Mouse (Mus musculus): ENCODE measurements around the gene Lin7c. TPM values are rescaled to one million over a fixed set of nuclear protein-coding genes. Genes with fewer than 3 reads are reported as not detected.
A peak's percentile ranks its signal among the peaks of the same experiment; 100 is the strongest.
"Not testable (repeated sequence)": the region's sequence is repeated elsewhere in the genome, so short reads cannot be mapped to it uniquely, and the experiment has no call there.

Lin7c gene
- polyA plus RNA-seq (2014; fragmentation: Nextera tagmentation; extraction: Ambion mirVana), result 40.7 and 54.2 TPM in 2 replicates

GRCm38 (mm10) chr2:109890597-109890996 is at the start of gene Lin7c:
Gene Lin7c, plus strand, starts transcription at chr2:109890853.
- 0% methylated on average over 42 of the region's 42 CpGs for WGBS (ENCODE audit: insufficient replicate concordance)

GRCm38 (mm10) chr2:109846401-109846800 is 44.3 kb upstream of the Lin7c start:
- Histone ChIP-seq H3K4me2 (no peak overlapping the region), H3K27me3 (ENCODE audit: control insufficient read depth, insufficient read depth, low read length) (no peaks in the 10 kb centered on the region), H3K36me3 (ENCODE audit: control insufficient read depth, insufficient read depth, low read length) (no peaks in the 10 kb centered on the region), H3K9ac (ENCODE audit: low read depth, low read length) (no peak overlapping the region), H3K9me3 (replicated peaks; ENCODE audit: control insufficient read depth, low read length) (no peaks in the 10 kb centered on the region), H3K4me1 (ENCODE audit: control insufficient read depth, insufficient read depth, low read length) (no peaks in the 10 kb centered on the region), H3K27ac (ENCODE audit: low read depth, low read length) (no peak overlapping the region), H3K4me3 (ENCODE audit: low read depth, low read length) (no peak overlapping the region)
- no peak for ATAC-seq (replicated peaks; ENCODE audit: insufficient number of reproducible peaks, low FRiP score, low TSS enrichment)
- WGBS (ENCODE audit: insufficient replicate concordance), result 53% methylated on average over 4 of the region's 4 CpGs

More at GRCm38 (mm10) chr2:109890597-109890996, at the start of gene Lin7c:
- Histone ChIP-seq H3K27ac (ENCODE audit: low read depth, low read length) (peak within 1 kb of the TSS; percentile 81), H3K4me2 (peak within 1 kb of the TSS; percentile 85), H3K4me1 (ENCODE audit: control insufficient read depth, insufficient read depth, low read length) (peaks cover 11% of the 10 kb centered on the region; the same call in 1 of the 2 replicates), H3K4me3 (ENCODE audit: low read depth, low read length) (peak within 1 kb of the TSS; percentile 69), H3K36me3 (ENCODE audit: control insufficient read depth, insufficient read depth, low read length) (peaks cover 4% of the 10 kb centered on the region), H3K9ac (ENCODE audit: low read depth, low read length) (peak within 1 kb of the TSS; percentile 87), H3K27me3 (ENCODE audit: control insufficient read depth, insufficient read depth, low read length) (no peaks in the 10 kb centered on the region), H3K9me3 (replicated peaks; ENCODE audit: control insufficient read depth, low read length) (no peaks in the 10 kb centered on the region)
- peak; percentile 98 for ATAC-seq (replicated peaks; ENCODE audit: insufficient number of reproducible peaks, low FRiP score, low TSS enrichment)

DNA sequence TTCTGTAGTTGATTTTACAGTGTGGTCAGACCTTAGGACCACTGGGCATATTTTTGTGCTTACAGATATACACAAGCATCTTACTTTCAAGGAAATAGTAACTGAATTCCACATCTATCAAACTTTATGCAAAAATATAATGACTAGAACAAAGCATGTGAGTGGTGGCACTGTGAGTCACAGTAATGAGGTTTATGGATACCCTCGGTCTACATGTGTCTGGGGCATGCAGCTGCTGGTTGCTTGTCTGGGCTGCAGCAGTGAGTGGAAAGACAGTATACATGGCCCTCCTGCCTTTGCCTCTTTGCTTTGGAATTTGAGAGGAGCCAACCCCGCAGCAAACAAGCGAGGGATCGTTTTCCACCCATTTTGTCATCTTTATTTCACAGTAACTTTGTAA is 42.3 kb upstream of the Lin7c start:
- no peak overlapping the region for H3K4me2 ChIP-seq
- no peaks in the 10 kb centered on the region for H3K36me3 ChIP-seq (ENCODE audit: control insufficient read depth, insufficient read depth, low read length)
- H3K4me1 ChIP-seq (ENCODE audit: control insufficient read depth, insufficient read depth, low read length), result no peaks in the 10 kb centered on the region
- no peak overlapping the region for H3K4me3 ChIP-seq (ENCODE audit: low read depth, low read length)
- ATAC-seq (replicated peaks; ENCODE audit: insufficient number of reproducible peaks, low FRiP score, low TSS enrichment), result no peak
- no peaks in the 10 kb centered on the region for H3K9me3 ChIP-seq (replicated peaks; ENCODE audit: control insufficient read depth, low read length)
- H3K27me3 ChIP-seq (ENCODE audit: control insufficient read depth, insufficient read depth, low read length), result no peaks in the 10 kb centered on the region
- H3K27ac ChIP-seq (ENCODE audit: low read depth, low read length), result no peak overlapping the region
- no peak overlapping the region for H3K9ac ChIP-seq (ENCODE audit: low read depth, low read length)
- 62% methylated on average over 4 of the region's 4 CpGs for WGBS (ENCODE audit: insufficient replicate concordance)

GRCm38 (mm10) chr2:109848715-109849114 is 41.9 kb upstream of the Lin7c start:
- Histone ChIP-seq H3K4me1 (ENCODE audit: control insufficient read depth, insufficient read depth, low read length) (no peaks in the 10 kb centered on the region), H3K27me3 (ENCODE audit: control insufficient read depth, insufficient read depth, low read length) (no peaks in the 10 kb centered on the region), H3K27ac (ENCODE audit: low read depth, low read length) (no peak overlapping the region), H3K9me3 (replicated peaks; ENCODE audit: control insufficient read depth, low read length) (no peaks in the 10 kb centered on the region), H3K4me2 (no peak overlapping the region), H3K36me3 (ENCODE audit: control insufficient read depth, insufficient read depth, low read length) (no peaks in the 10 kb centered on the region), H3K4me3 (ENCODE audit: low read depth, low read length) (no peak overlapping the region), H3K9ac (ENCODE audit: low read depth, low read length) (no peak overlapping the region)
- ATAC-seq (replicated peaks; ENCODE audit: insufficient number of reproducible peaks, low FRiP score, low TSS enrichment), result no peak
- 53% methylated on average over 8 of the region's 8 CpGs for WGBS (ENCODE audit: insufficient replicate concordance)

DNA sequence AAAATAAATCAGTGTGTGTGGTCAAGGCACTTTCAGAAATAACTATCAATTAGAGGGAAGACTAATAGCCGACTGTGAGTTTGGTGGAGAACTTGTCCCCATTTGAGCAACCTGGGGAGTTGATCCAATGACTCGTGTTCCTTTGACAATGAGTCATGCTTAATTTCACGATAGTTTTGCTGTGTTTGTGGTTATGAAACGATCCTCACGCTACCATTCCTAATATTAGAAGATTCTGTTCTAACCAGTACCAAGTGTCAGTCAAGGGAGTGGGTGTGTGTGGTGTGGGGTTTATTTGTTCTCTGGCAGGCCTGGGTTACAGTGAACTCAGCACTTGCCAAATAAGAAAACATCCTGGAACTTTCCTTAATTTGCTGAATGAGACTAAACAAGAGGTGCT is 35.1 kb upstream of the Lin7c start:
- WGBS (ENCODE audit: insufficient replicate concordance), result 81% methylated on average over 5 of the region's 5 CpGs
- H3K27ac ChIP-seq (ENCODE audit: low read depth, low read length), result no peak overlapping the region
- no peak overlapping the region for H3K9ac ChIP-seq (ENCODE audit: low read depth, low read length)
- no peak overlapping the region for H3K4me2 ChIP-seq
- ATAC-seq (replicated peaks; ENCODE audit: insufficient number of reproducible peaks, low FRiP score, low TSS enrichment), result no peak
- H3K4me1 ChIP-seq (ENCODE audit: control insufficient read depth, insufficient read depth, low read length), result no peaks in the 10 kb centered on the region
- H3K27me3 ChIP-seq (ENCODE audit: control insufficient read depth, insufficient read depth, low read length), result no peaks in the 10 kb centered on the region
- no peaks in the 10 kb centered on the region for H3K36me3 ChIP-seq (ENCODE audit: control insufficient read depth, insufficient read depth, low read length)
- no peak overlapping the region for H3K4me3 ChIP-seq (ENCODE audit: low read depth, low read length)
- no peaks in the 10 kb centered on the region for H3K9me3 ChIP-seq (replicated peaks; ENCODE audit: control insufficient read depth, low read length)

DNA sequence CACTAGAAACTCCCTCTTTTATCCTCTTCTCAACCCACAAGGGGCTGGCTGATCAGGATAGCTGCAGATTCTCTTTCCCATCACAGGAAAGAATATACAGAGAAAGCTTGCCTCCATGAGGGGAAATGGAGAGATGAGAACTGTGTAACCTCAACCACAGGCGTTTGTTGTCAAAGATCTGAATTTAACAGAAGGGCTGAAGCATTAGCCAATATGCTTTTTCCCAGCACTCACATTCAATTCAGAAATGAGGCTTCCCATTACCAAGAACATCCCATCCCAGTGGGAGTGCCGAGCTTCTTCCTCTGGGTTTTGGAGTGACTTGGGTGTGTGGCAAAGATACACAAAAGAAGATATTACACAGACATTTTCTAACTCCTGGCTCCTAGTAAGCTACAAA is 31.0 kb upstream of the Lin7c start:
- no peak overlapping the region for H3K9ac ChIP-seq (ENCODE audit: low read depth, low read length)
- ATAC-seq (replicated peaks; ENCODE audit: insufficient number of reproducible peaks, low FRiP score, low TSS enrichment), result no peak
- no peaks in the 10 kb centered on the region for H3K9me3 ChIP-seq (replicated peaks; ENCODE audit: control insufficient read depth, low read length)
- no peak overlapping the region for H3K4me3 ChIP-seq (ENCODE audit: low read depth, low read length)
- WGBS (ENCODE audit: insufficient replicate concordance), result 58% methylated on average over 2 of the region's 2 CpGs
- H3K27ac ChIP-seq (ENCODE audit: low read depth, low read length), result no peak overlapping the region
- H3K4me2 ChIP-seq, result no peak overlapping the region
- no peaks in the 10 kb centered on the region for H3K27me3 ChIP-seq (ENCODE audit: control insufficient read depth, insufficient read depth, low read length)
- no peaks in the 10 kb centered on the region for H3K4me1 ChIP-seq (ENCODE audit: control insufficient read depth, insufficient read depth, low read length)
- no peaks in the 10 kb centered on the region for H3K36me3 ChIP-seq (ENCODE audit: control insufficient read depth, insufficient read depth, low read length)

- H3K27me3 ChIP-seq (ENCODE audit: control insufficient read depth, insufficient read depth, low read length), result no peaks in the 10 kb centered on the region
- ATAC-seq (replicated peaks; ENCODE audit: insufficient number of reproducible peaks, low FRiP score, low TSS enrichment), result no peak
- H3K9ac ChIP-seq (ENCODE audit: low read depth, low read length), result no peak overlapping the region
- no peak overlapping the region for H3K4me2 ChIP-seq
- no peaks in the 10 kb centered on the region for H3K36me3 ChIP-seq (ENCODE audit: control insufficient read depth, insufficient read depth, low read length)
- 83% methylated on average over 3 of the region's 3 CpGs for WGBS (ENCODE audit: insufficient replicate concordance)
- H3K9me3 ChIP-seq (replicated peaks; ENCODE audit: control insufficient read depth, low read length), result no peaks in the 10 kb centered on the region
- H3K4me3 ChIP-seq (ENCODE audit: low read depth, low read length), result no peak overlapping the region
- H3K27ac ChIP-seq (ENCODE audit: low read depth, low read length), result no peak overlapping the region
- no peaks in the 10 kb centered on the region for H3K4me1 ChIP-seq (ENCODE audit: control insufficient read depth, insufficient read depth, low read length)
Measured at GRCm38 (mm10) chr2:109860832-109861231, 29.8 kb upstream of the Lin7c start.

DNA sequence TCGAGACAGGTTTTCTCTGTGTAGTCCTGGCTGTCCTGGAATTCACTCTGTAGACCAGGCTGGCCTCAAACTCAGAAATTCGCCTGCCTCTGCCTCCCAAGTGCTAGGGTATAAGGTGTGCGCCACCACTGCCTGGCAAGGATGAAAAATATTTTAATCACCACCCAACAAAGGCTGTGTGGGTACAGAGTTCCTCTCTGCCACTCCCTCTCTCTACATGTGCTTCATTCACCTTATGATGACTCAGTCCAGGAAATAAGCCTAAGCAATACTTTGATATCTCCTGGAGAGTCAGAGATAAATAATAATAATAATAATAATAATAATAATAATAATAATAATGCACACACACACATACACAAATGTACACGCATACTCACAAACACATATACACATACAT is 11.2 kb upstream of the Lin7c start:
- not testable (repeated sequence) for H3K9me3 ChIP-seq (replicated peaks; ENCODE audit: control insufficient read depth, low read length); H3K9ac ChIP-seq (ENCODE audit: low read depth, low read length); H3K27ac ChIP-seq (ENCODE audit: low read depth, low read length); H3K4me3 ChIP-seq (ENCODE audit: low read depth, low read length); H3K4me1 ChIP-seq (ENCODE audit: control insufficient read depth, insufficient read depth, low read length); H3K27me3 ChIP-seq (ENCODE audit: control insufficient read depth, insufficient read depth, low read length); H3K4me2 ChIP-seq; ATAC-seq (replicated peaks; ENCODE audit: insufficient number of reproducible peaks, low FRiP score, low TSS enrichment); H3K36me3 ChIP-seq (ENCODE audit: control insufficient read depth, insufficient read depth, low read length)
- 76% methylated on average over 4 of the region's 4 CpGs for WGBS (ENCODE audit: insufficient replicate concordance)

GRCm38 (mm10) chr2:109881111-109881510 is 9.5 kb upstream of the Lin7c start:
- Histone ChIP-seq H3K4me2 (no peak overlapping the region), H3K27ac (ENCODE audit: low read depth, low read length) (no peak overlapping the region), H3K4me1 (ENCODE audit: control insufficient read depth, insufficient read depth, low read length) (no peaks in the 10 kb centered on the region), H3K9me3 (replicated peaks; ENCODE audit: control insufficient read depth, low read length) (no peaks in the 10 kb centered on the region), H3K4me3 (ENCODE audit: low read depth, low read length) (no peak overlapping the region), H3K9ac (ENCODE audit: low read depth, low read length) (no peak overlapping the region), H3K27me3 (ENCODE audit: control insufficient read depth, insufficient read depth, low read length) (no peaks in the 10 kb centered on the region), H3K36me3 (ENCODE audit: control insufficient read depth, insufficient read depth, low read length) (no peaks in the 10 kb centered on the region)
- ATAC-seq (replicated peaks; ENCODE audit: insufficient number of reproducible peaks, low FRiP score, low TSS enrichment), result no peak
- 47% methylated on average over 2 of the region's 2 CpGs for WGBS (ENCODE audit: insufficient replicate concordance)

Data from heart, embryonic 11.5 days (tissue).